Mouse (Mus musculus): ENCODE measurements at regions not wholly inside any gene's neighbourhood (a gene's known extent, or its start where the extent isn't known, plus 50 kb on each side); places are given as distances from the start of the nearest gene placed in this dataset.

- 90% methylated on average over 1 of the region's 1 CpGs for WGBS
- no peaks in the 10 kb centered on the region for H3K9me3 ChIP-seq (replicated peaks)
- H3K27ac ChIP-seq (replicated peaks): no peak overlapping the region
- no peaks in the 10 kb centered on the region for H3K27me3 ChIP-seq (ENCODE audit: low read depth, poor library complexity, severe bottlenecking)
- DNase-seq (ENCODE audit: low spot score): no peak
- H3K4me3 ChIP-seq: no peak overlapping the region
- H3K4me1 ChIP-seq: no peaks in the 10 kb centered on the region
- no peaks in the 10 kb centered on the region for H3K36me3 ChIP-seq
These were observed 89.8 kb upstream of the Ntrk2 start for GRCm38 (mm10) chr13:58716584-58716983.

- no peaks in the 10 kb centered on the region for H3K36me3 ChIP-seq
- peaks cover 26% of the 10 kb centered on the region for H3K4me1 ChIP-seq
- no peak overlapping the region for H3K27ac ChIP-seq (replicated peaks)
- peaks cover 4% of the 10 kb centered on the region for H3K27me3 ChIP-seq (ENCODE audit: low read depth, poor library complexity, severe bottlenecking)
- 0 out of 2 replicates have a peak, but pooled peaks cover 3% of the 10 kb centered on the region for H3K9me3 ChIP-seq (replicated peaks)
- no peak for DNase-seq (ENCODE audit: low spot score)
- WGBS: 21% methylated on average over 6 of the region's 6 CpGs
- no peak overlapping the region for H3K4me3 ChIP-seq
These were observed 75.8 kb upstream of the Ntrk2 start for GRCm38 (mm10) chr13:58730500-58731105.

- no peak overlapping the region for H3K27ac ChIP-seq (replicated peaks)
- 87% methylated on average over 3 of the region's 3 CpGs for WGBS
These were observed 73.6 kb upstream of the Ntrk2 start for GRCm38 (mm10) chr13:58732776-58733175.

GRCm38 (mm10) chr13:58733615-58734014 lies 72.8 kb upstream of the Ntrk2 start:
- H3K4me3 ChIP-seq: no peak overlapping the region
- no peak overlapping the region for H3K27ac ChIP-seq (replicated peaks)
- H3K9me3 ChIP-seq (replicated peaks): no peaks in the 10 kb centered on the region
- H3K27me3 ChIP-seq (ENCODE audit: low read depth, poor library complexity, severe bottlenecking): peaks cover 3% of the 10 kb centered on the region; the same call in 1 of the 2 replicates
- H3K4me1 ChIP-seq: peaks cover 18% of the 10 kb centered on the region
- 90% methylated on average over 6 of the region's 6 CpGs for WGBS
- no peaks in the 10 kb centered on the region for H3K36me3 ChIP-seq
- DNase-seq (ENCODE audit: low spot score): no peak

More at GRCm38 (mm10) chr13:58732776-58733175, 73.6 kb upstream of the Ntrk2 start:
- Histone ChIP-seq H3K9me3 (replicated peaks) (0 out of 2 replicates have a peak, but pooled peaks cover 3% of the 10 kb centered on the region), H3K27me3 (ENCODE audit: low read depth, poor library complexity, severe bottlenecking) (peaks cover 7% of the 10 kb centered on the region), H3K4me3 (no peak overlapping the region), H3K36me3 (no peaks in the 10 kb centered on the region), H3K4me1 (peaks cover 18% of the 10 kb centered on the region)
- no peak for DNase-seq (ENCODE audit: low spot score)

- Histone ChIP-seq H3K4me3 (no peak overlapping the region), H3K27ac (replicated peaks) (peak overlapping the region; percentile 42; the same call in 1 of the 2 replicates), H3K27me3 (ENCODE audit: low read depth, poor library complexity, severe bottlenecking) (peaks cover 3% of the 10 kb centered on the region; the same call in 1 of the 2 replicates), H3K9me3 (replicated peaks) (no peaks in the 10 kb centered on the region), H3K4me1 (peaks cover 11% of the 10 kb centered on the region), H3K36me3 (no peaks in the 10 kb centered on the region)
- WGBS: 11% methylated on average over 6 of the region's 6 CpGs
- DNase-seq (ENCODE audit: low spot score): no peak
These were observed 70.8 kb upstream of the Ntrk2 start for GRCm38 (mm10) chr13:58735577-58735976.

GRCm38 (mm10) chr13:58740731-58741130 lies 65.6 kb upstream of the Ntrk2 start:
- H3K9me3 ChIP-seq (replicated peaks): no peaks in the 10 kb centered on the region
- 72% methylated on average over 7 of the region's 7 CpGs for WGBS
- H3K4me3 ChIP-seq: no peak overlapping the region
- no peak for DNase-seq (ENCODE audit: low spot score)
- H3K4me1 ChIP-seq: peaks cover 2% of the 10 kb centered on the region
- H3K27ac ChIP-seq (replicated peaks): no peak overlapping the region
- H3K27me3 ChIP-seq (ENCODE audit: low read depth, poor library complexity, severe bottlenecking): peaks cover 2% of the 10 kb centered on the region; the same call in 1 of the 2 replicates
- no peaks in the 10 kb centered on the region for H3K36me3 ChIP-seq

- WGBS: 81% methylated on average over 3 of the region's 3 CpGs
- H3K4me1 ChIP-seq: no peaks in the 10 kb centered on the region
These were observed 60.3 kb upstream of the Ntrk2 start for GRCm38 (mm10) chr13:58746056-58746455.

GRCm38 (mm10) chr13:58747685-58748084 lies 58.7 kb upstream of the Ntrk2 start:
- Histone ChIP-seq H3K4me1 (no peaks in the 10 kb centered on the region), H3K4me3 (no peak overlapping the region), H3K27me3 (ENCODE audit: low read depth, poor library complexity, severe bottlenecking) (no peaks in the 10 kb centered on the region), H3K27ac (replicated peaks) (no peak overlapping the region), H3K36me3 (no peaks in the 10 kb centered on the region), H3K9me3 (replicated peaks) (no peaks in the 10 kb centered on the region)
- DNase-seq (ENCODE audit: low spot score): no peak
- 91% methylated on average over 6 of the region's 6 CpGs for WGBS

More at GRCm38 (mm10) chr13:58746056-58746455, 60.3 kb upstream of the Ntrk2 start:
- no peaks in the 10 kb centered on the region for H3K36me3 ChIP-seq
- H3K27ac ChIP-seq (replicated peaks): no peak overlapping the region
- no peaks in the 10 kb centered on the region for H3K9me3 ChIP-seq (replicated peaks)
- no peaks in the 10 kb centered on the region for H3K27me3 ChIP-seq (ENCODE audit: low read depth, poor library complexity, severe bottlenecking)
- no peak overlapping the region for H3K4me3 ChIP-seq
- DNase-seq (ENCODE audit: low spot score): no peak

GRCm38 (mm10) chr13:58756125-58756524 lies 50.2 kb upstream of the Ntrk2 start:
- Histone ChIP-seq H3K9me3 (replicated peaks) (no peaks in the 10 kb centered on the region), H3K27me3 (ENCODE audit: low read depth, poor library complexity, severe bottlenecking) (no peaks in the 10 kb centered on the region), H3K4me3 (no peak overlapping the region), H3K36me3 (no peaks in the 10 kb centered on the region), H3K4me1 (no peaks in the 10 kb centered on the region), H3K27ac (replicated peaks) (no peak overlapping the region)
- no peak for DNase-seq (ENCODE audit: low spot score)
- WGBS: 72% methylated on average over 6 of the region's 6 CpGs
